Mouse (Mus musculus) limb, embryonic 10.5 days (tissue): ENCODE data around the gene Sf3b6. TPM values are rescaled to one million over a fixed set of nuclear protein-coding genes. Genes with fewer than 3 reads are reported as not detected.
"Not testable (repeated sequence)": the region's sequence is repeated elsewhere in the genome, so short reads cannot be mapped to it uniquely, and the experiment has no call there.

Experiments used
- DNase-seq: peaks from one replicate; pipeline ENCODE4 v3.0.0-alpha.2; 2017; ENCODE audit warnings: low spot score
- H3K27ac ChIP-seq: fragments of 300-500 bp; sonication (generic); 2 replicates; pipeline ENCODE4 v1.5.1; 2016; ENCODE audit warnings: mild to moderate bottlenecking
- H3K27me3 ChIP-seq: fragments of 300-500 bp; sonication (generic); 2 replicates; pipeline ENCODE4 v1.6.1; 2016; ENCODE audit warnings: low read depth, mild to moderate bottlenecking; ENCODE audit not compliant: poor library complexity, severe bottlenecking
- H3K36me3 ChIP-seq: fragments of 300-500 bp; sonication (generic); 2 replicates; pipeline ENCODE4 v1.6.1; 2016; ENCODE audit warnings: mild to moderate bottlenecking, moderate library complexity
- H3K4me1 ChIP-seq: fragments of 300-500 bp; sonication (generic); 2 replicates; pipeline ENCODE4 v1.6.1; 2016
- H3K4me3 ChIP-seq: fragments of 300-500 bp; sonication (generic); 2 replicates; pipeline ENCODE4 v1.5.1; 2016; ENCODE audit warnings: mild to moderate bottlenecking, moderate library complexity
- H3K9me3 ChIP-seq: fragments of 300-500 bp; sonication (generic); replicated peaks from 2 replicates; pipeline ENCODE4 v1.6.1; 2016; ENCODE audit warnings: mild to moderate bottlenecking
- WGBS: fragments of 180-500 bp; shearing (Covaris S2); methylation state at CpG from one replicate; pipeline ENCODE4 v1.1.7; 2016; 5-methylcytosine and 5-hydroxymethylcytosine counted together
- polyA plus RNA-seq: library from polyadenylated mRNA; unstranded; fragments of >200 nt; fragmentation: Nextera tagmentation; extraction: Ambion mirVana; gene quantifications from 2 replicates; pipeline ENCODE4 v1.2.1, GENCODE M21; 2016

Sf3b6 gene
- 278 and 297 TPM in 2 replicates for polyA plus RNA-seq

DNA sequence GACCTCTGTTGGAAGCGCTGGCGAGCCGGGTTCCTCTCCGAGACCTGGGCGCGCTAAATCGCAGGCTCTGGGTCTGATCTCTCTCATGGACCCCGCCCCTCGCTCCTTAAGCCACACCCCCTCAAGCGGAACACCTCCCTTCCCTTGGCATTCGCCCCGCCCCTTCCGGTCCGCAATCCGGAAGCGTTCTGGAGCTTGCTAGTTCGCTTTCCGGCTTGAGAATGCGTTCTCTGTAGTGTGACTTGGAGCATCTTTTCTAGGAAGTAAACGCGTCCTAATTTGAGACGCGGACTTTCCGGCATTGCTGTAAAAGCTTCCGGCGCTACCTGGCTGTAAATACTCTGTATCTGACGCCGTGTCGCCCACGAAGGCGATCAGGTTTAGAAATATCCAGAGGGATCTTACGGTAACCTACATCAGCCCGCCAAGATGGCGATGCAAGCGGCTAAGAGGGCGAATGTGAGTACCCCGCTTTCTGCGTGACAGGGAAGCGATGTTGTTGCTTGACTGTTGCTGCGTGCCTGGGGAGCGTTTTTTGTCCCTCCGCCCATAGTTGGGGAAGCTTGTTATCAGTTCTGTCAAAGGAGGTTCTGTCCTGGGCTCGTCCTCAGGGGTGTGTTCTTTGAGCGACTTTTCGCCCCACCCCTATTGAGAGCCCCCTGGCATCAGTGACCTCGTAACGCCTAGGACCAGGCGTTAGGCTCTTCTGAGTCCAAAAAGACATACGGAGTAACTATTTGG lies at the start of gene Sf3b6:
Gene Sf3b6 (plus strand): TSS at position 184 of the 741 bp plus-strand sequence.
- peaks cover 28% of the 10 kb centered on the region for H3K36me3 ChIP-seq
- H3K27me3 ChIP-seq, result no peaks in the 10 kb centered on the region
- peak within 1 kb of the TSS; percentile 87 for H3K27ac ChIP-seq
- H3K4me1 ChIP-seq, result peaks cover 14% of the 10 kb centered on the region
- peak; percentile 99 for DNase-seq
- under 1% methylated on average over 49 of the region's 49 CpGs for WGBS
- H3K4me3 ChIP-seq, result peak within 1 kb of the TSS; percentile 70
- H3K9me3 ChIP-seq, result no peaks in the 10 kb centered on the region

GRCm38 (mm10) chr12:4768492-4769332 lies 48.6 kb upstream of the Sf3b6 start, which contains the start of the genes Pfn4 and Fam228b:
TSS of gene Pfn4 (plus strand) at chr12:4769022.
TSS of gene Fam228b (minus strand) at chr12:4769267.
- peak; percentile 95 for DNase-seq
- H3K4me1 ChIP-seq, result peaks cover 5% of the 10 kb centered on the region; the same call in 1 of the 2 replicates
- H3K9me3 ChIP-seq, result no peaks in the 10 kb centered on the region
- no peaks in the 10 kb centered on the region for H3K27me3 ChIP-seq
- WGBS, result 5% methylated on average over 61 of the region's 61 CpGs
- H3K36me3 ChIP-seq, result no peaks in the 10 kb centered on the region
- peak within 1 kb of the TSS; percentile 95 for H3K27ac ChIP-seq
- H3K4me3 ChIP-seq, result peak within 1 kb of the TSS; percentile 74

DNA sequence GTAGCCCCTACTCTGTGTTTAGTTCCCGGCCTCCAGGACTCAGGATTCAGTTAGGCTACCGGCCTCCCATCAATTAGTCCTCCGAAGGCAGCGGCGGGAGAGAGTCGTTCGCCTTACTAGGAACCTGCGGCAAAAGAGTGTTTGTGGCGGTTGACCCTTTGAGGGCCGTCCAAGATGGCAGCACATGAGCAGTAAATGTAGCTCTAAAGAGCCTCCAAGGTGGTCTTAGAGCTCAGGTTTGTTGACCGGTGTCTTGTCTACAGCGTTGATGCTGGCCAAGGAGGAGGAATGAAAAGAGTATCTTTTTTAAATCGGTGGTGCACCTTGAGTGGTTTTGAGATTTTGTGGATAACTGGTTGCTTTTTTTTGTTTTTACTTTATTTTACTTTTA lies 48.0 kb upstream of the Sf3b6 start:
- H3K27ac ChIP-seq, result peak overlapping the region; percentile 95
- H3K4me3 ChIP-seq, result peak overlapping the region; percentile 74
- DNase-seq, result no peak
- 23% methylated on average over 13 of the region's 13 CpGs for WGBS
- H3K36me3 ChIP-seq, result no peaks in the 10 kb centered on the region
- peaks cover 5% of the 10 kb centered on the region; the same call in 1 of the 2 replicates for H3K4me1 ChIP-seq
- no peaks in the 10 kb centered on the region for H3K9me3 ChIP-seq
- no peaks in the 10 kb centered on the region for H3K27me3 ChIP-seq

DNA sequence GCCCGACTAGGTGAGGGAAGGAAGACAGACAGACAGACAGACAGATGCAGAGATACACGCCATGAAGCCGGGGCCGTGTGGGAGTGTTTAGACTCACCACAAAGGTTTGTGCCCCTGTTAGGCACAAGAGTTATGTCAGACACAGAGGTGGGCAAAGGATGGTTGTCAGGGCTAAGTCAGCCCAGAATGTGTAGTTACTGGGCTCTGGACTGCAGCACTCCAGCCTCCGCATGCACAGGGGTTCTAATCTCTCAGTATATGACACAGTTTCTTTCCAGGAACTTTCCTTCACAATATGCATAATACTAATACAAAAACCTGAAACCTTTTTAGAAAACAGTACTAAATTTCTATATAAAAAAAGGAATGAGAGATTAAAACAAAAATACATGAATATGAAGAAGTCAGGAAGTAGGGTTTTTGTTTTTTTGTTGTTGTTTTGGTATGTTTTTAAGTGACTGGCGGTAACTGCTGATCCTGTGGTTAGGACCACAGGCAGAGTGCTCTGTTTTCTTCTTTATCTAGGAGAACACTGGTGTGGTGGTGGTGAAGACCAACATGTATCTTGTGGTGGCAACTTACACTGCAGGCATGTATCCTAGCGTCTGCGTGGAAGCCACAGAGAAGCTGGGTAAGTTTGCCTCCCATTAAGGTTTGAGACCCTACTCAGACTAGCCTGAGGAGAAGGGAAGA lies 42.3 kb upstream of the Sf3b6 start:
- H3K27ac ChIP-seq, result no peak overlapping the region
- no peaks in the 10 kb centered on the region for H3K4me1 ChIP-seq
- H3K27me3 ChIP-seq, result no peaks in the 10 kb centered on the region
- H3K4me3 ChIP-seq, result no peak overlapping the region
- DNase-seq, result no peak
- 95% methylated on average over 8 of the region's 8 CpGs for WGBS
- H3K36me3 ChIP-seq, result no peaks in the 10 kb centered on the region
- no peaks in the 10 kb centered on the region for H3K9me3 ChIP-seq

DNA sequence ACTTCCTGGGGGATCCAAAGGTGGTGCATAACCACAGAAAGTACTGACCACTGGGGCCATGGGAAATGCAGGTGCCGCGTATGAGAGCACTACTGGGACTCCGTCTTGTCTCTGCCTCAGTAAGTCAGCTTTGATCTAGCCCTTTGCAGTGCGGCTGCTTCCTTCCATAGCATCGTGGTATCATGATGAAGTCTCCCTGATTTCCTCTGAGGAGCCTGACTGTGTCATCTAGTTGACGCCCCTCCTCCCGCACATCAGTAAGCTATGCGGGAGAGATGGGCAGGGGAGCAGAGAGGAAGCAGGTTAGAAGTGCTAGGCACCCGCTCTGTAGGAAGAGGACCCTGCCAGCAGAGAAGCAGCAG lies 41.8 kb upstream of the Sf3b6 start:
- no peaks in the 10 kb centered on the region for H3K4me1 ChIP-seq
- H3K4me3 ChIP-seq, result no peak overlapping the region
- WGBS, result 72% methylated on average over 9 of the region's 9 CpGs

GRCm38 (mm10) chr12:4777734-4778133 lies 39.6 kb upstream of the Sf3b6 start:
- 93% methylated on average over 6 of the region's 6 CpGs for WGBS
- H3K9me3 ChIP-seq, result no peaks in the 10 kb centered on the region
- no peak overlapping the region for H3K27ac ChIP-seq

More for the DNA sequence above, 41.8 kb upstream of the Sf3b6 start:
- no peak for DNase-seq
- Histone ChIP-seq H3K27ac (no peak overlapping the region), H3K27me3 (no peaks in the 10 kb centered on the region), H3K9me3 (no peaks in the 10 kb centered on the region), H3K36me3 (no peaks in the 10 kb centered on the region)

DNA sequence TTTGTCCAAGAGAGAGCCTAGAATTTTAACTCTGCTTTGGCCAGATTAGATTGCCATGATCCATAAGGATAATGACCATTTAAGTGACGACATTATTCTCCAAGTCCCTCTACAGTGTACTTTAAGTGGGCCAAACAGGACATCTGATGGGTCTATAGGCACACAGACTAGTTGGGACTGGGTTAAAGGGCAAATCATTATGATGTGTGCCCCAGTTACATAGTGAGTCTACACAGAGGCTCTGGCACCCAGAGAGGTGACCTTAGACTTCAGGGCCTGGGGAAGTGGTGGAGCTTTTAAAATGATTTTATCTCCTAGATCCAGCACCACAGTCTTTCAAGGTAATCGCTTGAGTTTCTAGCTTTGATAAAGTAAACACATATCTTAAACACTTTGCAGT lies 37.1 kb upstream of the Sf3b6 start:
- Histone ChIP-seq H3K9me3 (no peaks in the 10 kb centered on the region), H3K4me1 (no peaks in the 10 kb centered on the region), H3K27me3 (no peaks in the 10 kb centered on the region), H3K4me3 (no peak overlapping the region), H3K36me3 (no peaks in the 10 kb centered on the region), H3K27ac (no peak overlapping the region)
- DNase-seq, result no peak
- 72% methylated on average over 2 of the region's 2 CpGs for WGBS

More at GRCm38 (mm10) chr12:4777734-4778133, 39.6 kb upstream of the Sf3b6 start:
- no peaks in the 10 kb centered on the region for H3K27me3 ChIP-seq
- H3K4me3 ChIP-seq, result no peak overlapping the region
- H3K4me1 ChIP-seq, result no peaks in the 10 kb centered on the region
- DNase-seq, result no peak
- no peaks in the 10 kb centered on the region for H3K36me3 ChIP-seq

DNA sequence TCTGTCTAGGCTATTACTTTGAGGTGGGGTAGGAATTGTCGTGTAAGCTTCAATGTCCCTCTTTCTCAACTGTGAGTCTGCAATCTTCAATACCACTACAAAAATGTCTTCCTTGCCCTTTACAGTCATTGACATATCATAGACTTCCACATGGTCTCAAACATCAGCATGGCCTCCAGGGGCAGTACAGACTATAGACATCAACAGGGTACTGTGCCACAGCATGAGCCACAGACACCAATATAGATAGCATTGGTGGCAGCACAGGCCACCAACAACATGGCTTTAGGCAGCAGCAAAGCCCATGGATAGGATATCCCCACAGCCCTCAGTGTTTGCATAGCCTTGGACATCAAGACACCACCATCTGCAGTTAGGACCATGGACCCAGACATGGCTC lies 36.1 kb upstream of the Sf3b6 start:
- H3K27ac ChIP-seq, result no peak overlapping the region
- no peak for DNase-seq
- no peak overlapping the region for H3K4me3 ChIP-seq
- H3K36me3 ChIP-seq, result no peaks in the 10 kb centered on the region
- no peaks in the 10 kb centered on the region for H3K27me3 ChIP-seq
- WGBS, result 98% methylated on average over 1 of the region's 1 CpGs
- no peaks in the 10 kb centered on the region for H3K4me1 ChIP-seq
- no peaks in the 10 kb centered on the region for H3K9me3 ChIP-seq

DNA sequence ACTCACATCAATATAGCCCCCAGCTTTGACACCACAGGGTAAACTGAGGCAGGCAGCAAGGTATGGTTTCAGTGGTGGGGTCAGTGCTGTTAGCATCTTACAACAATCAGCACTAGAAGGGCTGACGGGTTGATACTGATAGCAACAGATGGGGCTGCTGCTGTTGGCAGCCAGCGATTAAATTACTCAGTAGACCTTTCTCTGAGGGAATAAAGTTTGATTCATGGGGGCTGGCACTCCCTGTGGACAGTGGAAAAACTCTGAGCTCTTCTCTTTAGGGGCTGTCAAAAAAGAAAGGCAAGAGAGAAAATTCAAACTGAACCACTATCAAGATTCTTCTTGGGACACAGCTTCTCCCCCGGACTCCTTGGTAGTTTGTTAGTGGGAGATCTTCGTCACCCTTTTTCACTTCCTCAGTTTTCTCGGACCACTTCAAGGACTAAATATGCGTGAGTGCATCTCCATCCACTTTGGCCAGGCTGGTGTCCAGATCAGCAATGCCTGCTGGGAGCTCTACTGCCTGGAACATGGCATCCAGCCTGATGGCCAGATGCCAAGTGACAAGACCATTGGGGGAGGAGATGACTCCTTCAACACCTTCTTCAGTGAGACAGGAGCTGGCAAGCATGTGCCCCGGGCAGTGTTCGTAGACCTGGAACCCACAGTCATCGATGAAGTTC lies 35.5 kb upstream of the Sf3b6 start:
- not testable (repeated sequence) for H3K4me3 ChIP-seq, DNase-seq, H3K4me1 ChIP-seq, H3K27ac ChIP-seq, H3K36me3 ChIP-seq, H3K27me3 ChIP-seq, H3K9me3 ChIP-seq
- 91% methylated on average over 9 of the region's 9 CpGs for WGBS

DNA sequence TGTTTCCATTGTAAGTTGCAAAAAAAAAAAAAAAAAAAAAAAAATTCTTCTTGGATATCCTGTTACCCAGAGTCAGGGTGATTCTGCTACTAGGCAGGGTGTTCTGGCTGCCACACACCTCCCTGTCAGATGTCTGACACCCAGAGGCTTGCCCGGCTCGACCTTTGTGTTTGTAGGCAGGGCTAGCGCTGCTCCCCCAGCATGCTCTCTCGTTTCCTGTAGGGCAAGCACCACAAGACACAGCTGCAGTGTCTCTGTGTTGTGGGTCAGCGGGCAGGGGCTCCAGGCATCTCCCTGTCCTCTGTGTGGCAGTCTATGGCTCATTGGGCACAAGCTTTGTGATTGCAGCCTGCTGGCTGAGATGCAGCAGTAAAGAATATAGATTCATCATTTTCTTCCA lies 33.7 kb upstream of the Sf3b6 start:
- no peak overlapping the region for H3K4me3 ChIP-seq

DNA sequence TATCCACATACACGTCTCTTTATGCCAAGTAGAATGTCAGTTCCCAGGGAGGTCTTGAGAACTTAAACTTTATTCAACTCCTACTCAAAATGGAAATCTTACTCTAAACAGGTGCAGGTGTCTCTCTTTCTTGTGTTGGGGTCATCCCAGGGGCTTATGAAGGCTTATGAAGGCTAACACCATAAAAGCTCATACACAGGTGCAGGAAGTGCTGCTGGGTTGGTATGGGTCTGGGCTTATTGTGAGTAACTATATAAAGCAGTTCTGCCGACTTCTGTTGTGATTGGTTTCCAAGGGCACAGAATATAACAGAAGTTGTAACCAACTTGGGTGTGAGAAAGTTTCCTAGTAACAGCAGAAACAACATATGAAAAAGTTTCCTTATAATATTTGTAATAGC lies 32.9 kb upstream of the Sf3b6 start:
- H3K9me3 ChIP-seq, result no peaks in the 10 kb centered on the region
- no peak overlapping the region for H3K4me3 ChIP-seq
- H3K27me3 ChIP-seq, result no peaks in the 10 kb centered on the region
- no peak for DNase-seq
- no peaks in the 10 kb centered on the region for H3K4me1 ChIP-seq
- no peak overlapping the region for H3K27ac ChIP-seq
- H3K36me3 ChIP-seq, result no peaks in the 10 kb centered on the region
- 82% methylated on average over 2 of the region's 2 CpGs for WGBS

More for the DNA sequence above, 33.7 kb upstream of the Sf3b6 start:
- Histone ChIP-seq H3K9me3 (no peaks in the 10 kb centered on the region), H3K4me1 (no peaks in the 10 kb centered on the region), H3K27me3 (no peaks in the 10 kb centered on the region), H3K36me3 (no peaks in the 10 kb centered on the region), H3K27ac (no peak overlapping the region)
- no peak for DNase-seq
- WGBS, result 70% methylated on average over 5 of the region's 5 CpGs

- H3K4me1 ChIP-seq, H3K9me3 ChIP-seq, H3K4me3 ChIP-seq, H3K27ac ChIP-seq, H3K36me3 ChIP-seq, DNase-seq, H3K27me3 ChIP-seq: not testable (repeated sequence)
- 93% methylated on average over 25 of the region's 25 CpGs for WGBS
Observed at GRCm38 (mm10) chr12:4788128-4788527, 29.2 kb upstream of the Sf3b6 start.
